Mouse (Mus musculus) kidney, adult 11 months (tissue): ENCODE measurements around the gene Prl6a1.

Source experiments
- DNase-seq: peaks from one replicate; pipeline ENCODE4 v3.0.0; 2022

Prl6a1 gene

DNA sequence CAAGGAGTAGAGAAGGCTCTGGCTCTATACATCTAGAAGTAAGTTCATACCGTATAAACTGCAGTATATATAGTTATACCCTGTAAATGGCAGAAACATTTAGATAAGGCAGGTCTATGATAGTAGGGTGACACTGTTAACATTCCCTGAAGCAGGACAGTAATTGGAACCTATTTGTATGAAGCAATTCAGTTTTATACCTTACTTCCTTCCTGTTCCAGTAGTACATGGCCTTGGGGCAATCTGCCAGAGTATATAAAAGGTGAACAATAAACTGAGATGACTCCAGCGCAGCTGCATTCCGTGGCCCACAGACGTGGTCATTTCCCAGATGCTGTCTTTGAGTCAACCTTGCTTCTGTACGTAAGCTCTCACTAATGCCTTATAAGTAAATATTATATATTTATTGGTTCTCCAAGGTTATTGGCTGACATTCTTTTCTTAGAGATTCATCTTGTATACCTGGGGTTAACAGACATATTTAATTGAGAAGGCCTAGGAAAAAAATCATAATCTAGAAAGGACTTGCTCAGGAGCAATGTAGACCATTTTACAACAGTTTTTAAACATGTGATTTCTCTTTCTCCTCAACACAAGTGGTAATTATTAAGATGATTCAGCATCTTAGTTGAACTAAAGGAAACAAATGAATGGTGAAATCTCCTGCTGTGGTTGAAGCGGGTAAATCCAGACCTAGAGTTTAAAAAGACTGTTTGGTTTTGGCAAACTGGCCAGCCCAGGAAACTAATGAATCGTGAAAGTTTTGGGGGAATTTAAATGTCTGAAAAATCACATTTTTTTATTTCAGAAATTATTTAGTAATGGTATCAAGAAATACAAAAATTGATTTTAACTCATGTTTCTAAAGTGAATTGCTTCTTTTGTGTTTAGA, at the start of gene Prl6a1:
Prl6a1 (plus strand) TSS at position 294 of the 892 bp plus-strand sequence.
- DNase-seq = no peak

DNA sequence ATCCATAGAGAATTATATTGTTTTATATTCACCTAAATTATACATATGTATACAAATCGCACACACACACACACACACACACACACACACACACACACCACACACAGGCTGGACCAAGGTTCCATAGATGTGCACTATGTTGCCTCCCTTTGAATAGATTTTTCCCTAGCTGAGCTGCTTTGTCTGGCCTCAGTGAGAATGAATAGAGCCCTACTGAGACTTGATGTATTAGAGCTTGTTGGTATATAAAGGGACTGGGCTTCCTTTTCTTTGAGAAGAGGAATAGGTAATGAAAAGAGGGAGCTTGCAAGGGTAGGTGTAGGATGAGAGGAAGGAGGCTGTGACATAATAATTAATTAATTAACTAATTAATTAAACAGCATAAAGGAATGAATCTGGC, 22.6 kb downstream of the Prl6a1 start:
- no peak for DNase-seq

- no peak for DNase-seq
Observed at GRCm38 (mm10) chr13:27342733-27343275, 30.4 kb downstream of the Prl6a1 start.

GRCm38 (mm10) chr13:27345373-27345772, 32.9 kb downstream of the Prl6a1 start, which contains the start of gene Prl8a2:
Gene Prl8a2 (plus strand): TSS chr13:27345673.
- no peak for DNase-seq
